Mouse (Mus musculus) right cerebral cortex, adult 18-20 months (tissue): ENCODE results near the gene Eftud2.

Experiments used
- DNase-seq: peaks from one replicate; pipeline ENCODE4 v3.0.0; 2022; ENCODE audit warnings: mixed read lengths

Gene Eftud2

DNA sequence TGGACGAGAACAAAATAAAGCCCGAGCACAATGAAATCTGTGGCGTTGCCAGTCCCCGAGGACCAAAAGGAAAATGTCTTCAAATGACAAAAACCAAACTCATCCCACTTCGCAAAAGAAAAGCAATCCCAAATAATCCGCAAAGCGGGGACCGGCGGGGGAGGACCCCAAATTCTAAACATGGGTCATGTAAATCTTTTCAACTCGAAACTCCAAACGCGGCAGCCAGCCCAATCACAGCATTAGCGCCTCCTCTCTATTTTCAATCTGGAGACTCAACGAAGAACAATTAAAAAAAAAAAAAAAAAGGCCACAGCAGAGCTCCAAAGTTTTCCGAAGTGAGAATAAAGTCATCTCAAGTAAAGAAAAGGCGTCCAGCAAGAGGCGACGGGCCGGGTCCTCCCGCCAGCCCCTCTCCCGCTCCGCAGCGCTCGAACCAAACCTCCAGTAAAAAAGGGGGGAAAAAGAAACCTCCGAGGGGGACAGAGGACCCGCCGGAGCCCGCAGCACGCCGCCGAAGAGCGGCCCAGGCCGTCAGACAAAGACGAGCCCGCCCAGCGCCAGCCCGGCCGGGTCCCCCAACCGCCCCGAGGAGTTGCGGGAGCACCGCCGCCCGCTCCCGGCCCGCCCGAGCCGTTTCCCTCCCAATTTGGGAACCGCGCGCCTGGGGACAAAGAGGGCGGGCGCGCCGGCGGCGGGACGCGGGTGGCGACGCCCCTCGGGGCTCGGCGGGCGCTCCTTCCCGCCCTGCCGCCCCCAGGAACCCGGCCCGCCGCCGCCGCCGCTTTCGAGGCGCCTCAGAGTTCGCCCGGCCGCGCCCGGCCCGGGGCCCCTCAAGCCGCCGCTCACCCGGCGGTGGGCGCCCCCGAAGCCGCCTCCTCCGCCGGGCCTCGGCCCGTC is 62.4 kb downstream of the Eftud2 start:
- no peak for DNase-seq

DNA sequence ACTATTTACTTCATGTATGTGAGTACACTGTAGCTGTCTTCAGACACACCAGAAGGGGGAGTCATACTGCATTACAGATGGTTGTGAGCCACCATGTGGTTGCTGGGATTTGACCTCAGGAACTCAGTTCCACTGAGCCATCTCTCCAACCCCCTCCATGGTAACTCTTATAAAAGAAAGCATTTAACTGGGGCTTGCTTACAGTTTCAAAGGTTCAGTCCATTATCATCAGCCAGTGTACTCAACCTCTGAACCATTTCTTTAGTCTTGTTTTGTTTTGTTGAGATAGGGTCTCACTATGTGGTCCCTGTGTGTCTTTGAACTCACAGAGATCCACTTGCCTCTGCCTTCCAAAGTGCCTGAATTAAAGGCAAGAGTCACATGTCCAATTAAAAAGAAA is 65.9 kb downstream of the Eftud2 start:
- DNase-seq = no peak

DNA sequence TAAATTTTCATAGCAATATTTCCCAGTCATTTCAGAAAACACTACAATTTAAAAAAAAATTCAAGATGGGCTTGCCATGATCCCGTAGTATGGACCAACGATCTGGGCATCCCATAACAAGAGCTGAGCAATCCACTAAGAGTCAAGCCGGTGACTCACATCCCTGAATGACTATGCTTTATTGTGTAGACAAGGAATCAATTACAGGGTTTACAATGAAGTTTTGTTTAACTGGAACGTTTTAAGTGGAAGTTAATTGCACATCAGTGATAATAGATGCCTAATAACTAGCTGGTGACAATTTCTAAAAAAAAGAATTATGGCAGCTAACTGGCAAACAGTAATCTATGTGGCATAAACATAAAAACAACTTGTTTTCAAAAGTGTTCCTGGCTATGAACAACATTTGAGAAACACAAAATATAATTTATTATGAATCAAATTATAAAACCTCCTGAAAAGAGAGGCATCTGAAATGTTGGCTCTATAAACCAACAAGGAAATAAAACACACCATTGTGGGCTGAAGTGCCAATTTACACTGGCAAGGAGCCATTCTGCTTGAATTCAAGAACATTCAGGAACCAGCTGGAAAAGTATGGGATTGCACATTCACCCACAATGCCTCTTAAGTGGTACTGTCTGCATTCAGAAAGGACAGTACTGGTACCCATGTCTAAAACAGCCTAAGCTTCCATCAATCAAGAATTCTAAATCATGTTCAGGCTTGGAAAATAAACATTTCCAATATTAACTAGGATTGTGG is 69.9 kb downstream of the Eftud2 start:
- no peak for DNase-seq

DNA sequence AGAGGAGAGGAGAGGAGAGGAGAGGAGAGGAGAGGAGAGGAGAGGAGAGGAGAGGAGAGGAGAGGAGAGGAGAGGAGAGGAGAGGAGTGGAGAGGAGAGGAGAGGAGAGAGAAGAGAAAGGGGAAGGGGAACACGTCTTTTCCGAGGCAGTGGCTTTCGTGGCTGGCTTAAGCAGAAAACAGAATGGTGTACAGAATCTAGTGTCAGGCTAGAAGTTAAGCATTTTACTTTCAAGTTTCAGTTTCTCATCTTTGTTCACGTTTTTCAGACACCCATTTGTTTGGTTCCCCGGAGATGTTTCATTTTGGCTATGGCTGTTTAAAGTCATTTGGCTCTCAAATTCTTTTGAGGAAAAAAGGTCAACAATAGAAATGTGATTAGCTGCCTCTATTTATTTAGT is 72.5 kb downstream of the Eftud2 start:
- DNase-seq = no peak

DNA sequence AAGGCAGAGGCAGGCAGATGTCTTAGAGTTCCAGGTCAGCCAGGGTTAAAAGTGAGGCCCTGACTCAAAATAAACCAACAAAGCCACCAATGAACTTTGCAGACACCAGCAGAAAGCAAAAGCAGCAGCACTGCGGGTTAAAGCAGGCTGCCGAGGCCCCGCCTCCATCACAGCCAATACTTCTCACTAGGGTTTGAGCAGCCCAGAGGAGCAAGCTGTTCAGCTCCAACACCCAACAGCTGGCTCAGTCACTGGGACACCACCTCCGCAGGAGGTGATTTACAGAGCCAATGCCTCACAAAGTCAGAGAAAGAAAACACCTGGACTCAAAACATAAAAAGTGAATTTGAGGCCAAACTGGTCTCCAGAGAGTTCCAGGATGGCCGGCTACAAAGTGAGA is 77.3 kb downstream of the Eftud2 start:
- DNase-seq = no peak

DNA sequence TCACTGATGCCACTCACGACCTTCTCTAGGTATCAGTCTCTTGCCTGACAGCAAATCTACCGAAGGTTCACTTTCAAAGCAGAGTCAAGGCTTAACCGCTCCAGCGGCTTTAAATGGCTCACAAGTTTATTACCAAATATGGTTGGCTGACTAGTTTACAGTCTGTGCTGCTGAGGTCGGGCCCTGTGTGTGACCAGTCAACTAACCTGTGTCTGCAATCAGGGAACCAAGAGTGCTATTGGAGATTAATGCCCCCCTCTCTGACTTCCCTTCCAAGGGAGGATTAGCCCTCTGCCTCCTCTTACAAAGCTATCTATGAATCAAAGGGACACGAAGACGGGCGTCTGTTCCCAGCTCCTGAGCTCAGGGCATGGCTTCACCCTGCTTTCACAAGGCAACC is 86.6 kb downstream of the Eftud2 start:
- no peak for DNase-seq

DNA sequence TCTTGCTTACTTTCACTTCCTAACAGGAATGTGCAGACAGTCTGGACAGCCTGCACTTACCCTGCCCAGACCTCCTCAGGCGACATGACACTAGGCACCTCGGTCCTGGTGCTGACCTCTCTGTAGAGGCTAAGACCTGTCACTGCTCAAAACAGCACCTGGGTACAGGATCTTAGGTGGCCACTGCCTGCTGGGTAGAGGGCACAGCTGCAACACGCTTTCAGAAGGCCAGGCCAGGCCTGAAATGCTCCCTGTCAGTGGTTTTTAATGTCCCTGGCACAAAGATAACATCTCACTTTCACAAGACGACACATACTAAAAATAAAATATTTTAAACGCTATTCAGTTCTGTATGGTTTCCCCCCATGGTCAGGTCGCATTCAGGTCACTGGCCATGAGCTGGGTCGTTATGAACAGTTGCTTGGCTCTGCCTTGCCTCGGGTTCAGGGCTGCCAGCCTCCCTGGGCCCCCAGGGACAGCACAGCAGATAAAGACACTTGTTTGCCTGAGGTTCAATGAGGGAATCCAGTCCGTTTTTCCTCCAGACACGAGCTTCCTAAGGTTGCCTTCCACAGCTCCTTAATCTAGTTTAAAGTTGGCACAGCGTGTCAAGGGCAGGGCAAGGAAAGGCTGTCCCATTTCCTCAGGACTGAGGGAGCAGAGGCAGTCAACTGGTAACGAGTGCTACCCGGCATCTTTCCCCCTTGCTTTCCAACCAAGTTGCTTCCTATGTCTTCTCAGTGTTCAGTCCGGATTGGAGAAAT is 88.9 kb downstream of the Eftud2 start:
- DNase-seq = no peak
